Mouse (Mus musculus): ENCODE results near the gene Slc25a45.
A peak's percentile ranks its signal among the peaks of the same experiment; 100 is the strongest.

Slc25a45 gene

GRCm38 (mm10) chr19:5840086-5840889 lies 37.3 kb upstream of the Slc25a45 start:
- DNase-seq (ENCODE audit: extremely low read depth, insufficient read length, low spot score) = peak; percentile 77

- DNase-seq (ENCODE audit: extremely low read depth, insufficient read length, low spot score) = no peak
Observed at GRCm38 (mm10) chr19:5840890-5841388, 36.7 kb upstream of the Slc25a45 start.

GRCm38 (mm10) chr19:5841389-5841946 lies 36.1 kb upstream of the Slc25a45 start:
- peak; percentile 57 for DNase-seq (ENCODE audit: extremely low read depth, insufficient read length, low spot score)

GRCm38 (mm10) chr19:5841999-5842784 lies 35.4 kb upstream of the Slc25a45 start:
- peak; percentile 60 for DNase-seq (ENCODE audit: extremely low read depth, insufficient read length, low spot score)

- peak; percentile 63 for DNase-seq (ENCODE audit: extremely low read depth, insufficient read length, low spot score)
Observed at GRCm38 (mm10) chr19:5842785-5843730, 34.5 kb upstream of the Slc25a45 start.

GRCm38 (mm10) chr19:5843781-5844691 lies 33.6 kb upstream of the Slc25a45 start:
- peak; percentile 78 for DNase-seq (ENCODE audit: extremely low read depth, insufficient read length, low spot score)

- peak; percentile 82 for DNase-seq (ENCODE audit: extremely low read depth, insufficient read length, low spot score)
Observed at GRCm38 (mm10) chr19:5844831-5845318, 32.7 kb upstream of the Slc25a45 start.

- DNase-seq (ENCODE audit: extremely low read depth, insufficient read length, low spot score) = peak; percentile 91
Observed at GRCm38 (mm10) chr19:5845319-5846135, 32.1 kb upstream of the Slc25a45 start.

GRCm38 (mm10) chr19:5846154-5846553 lies 31.5 kb upstream of the Slc25a45 start:
- no peak for DNase-seq (ENCODE audit: extremely low read depth, insufficient read length, low spot score)

- peak; percentile 87 for DNase-seq (ENCODE audit: extremely low read depth, insufficient read length, low spot score)
Observed at GRCm38 (mm10) chr19:5846557-5847305, 30.9 kb upstream of the Slc25a45 start.

- DNase-seq (ENCODE audit: extremely low read depth, insufficient read length, low spot score) = peak; percentile 53
Observed at GRCm38 (mm10) chr19:5847306-5847796, 30.3 kb upstream of the Slc25a45 start.

- DNase-seq (ENCODE audit: extremely low read depth, insufficient read length, low spot score) = peak; percentile 91
Observed at GRCm38 (mm10) chr19:5848032-5848825, 29.4 kb upstream of the Slc25a45 start.

GRCm38 (mm10) chr19:5848826-5849672 lies 28.6 kb upstream of the Slc25a45 start:
- peak; percentile 81 for DNase-seq (ENCODE audit: extremely low read depth, insufficient read length, low spot score)

- DNase-seq (ENCODE audit: extremely low read depth, insufficient read length, low spot score) = peak; percentile 85
Observed at GRCm38 (mm10) chr19:5849843-5850527, 27.6 kb upstream of the Slc25a45 start.

GRCm38 (mm10) chr19:5850860-5851259 lies 26.7 kb upstream of the Slc25a45 start:
- DNase-seq (ENCODE audit: extremely low read depth, insufficient read length, low spot score) = no peak
